Mouse (Mus musculus): Measurements from ENCODE around the gene Rgsl1.
"Not testable (repeated sequence)": the region's sequence is repeated elsewhere in the genome, so short reads cannot be mapped to it uniquely, and the experiment has no call there.

Gene Rgsl1

GRCm38 (mm10) chr1:153775174-153775573 is 68.8 kb downstream of the Rgsl1 start:
- DNase-seq (ENCODE audit: low read depth) = peak; percentile 11

- DNase-seq (ENCODE audit: low read depth) = no peak
Observed at GRCm38 (mm10) chr1:153770776-153771167, 73.2 kb downstream of the Rgsl1 start.

GRCm38 (mm10) chr1:153769998-153770775 is 73.8 kb downstream of the Rgsl1 start:
- DNase-seq (ENCODE audit: low read depth) = no peak

GRCm38 (mm10) chr1:153769571-153769970 is 74.4 kb downstream of the Rgsl1 start:
- not testable (repeated sequence) for DNase-seq (ENCODE audit: low read depth)

- no peak for DNase-seq (ENCODE audit: low read depth)
Observed at GRCm38 (mm10) chr1:153768465-153768864, 75.5 kb downstream of the Rgsl1 start.

- no peak for DNase-seq (ENCODE audit: low read depth)
Observed at GRCm38 (mm10) chr1:153767281-153767680, 76.7 kb downstream of the Rgsl1 start.

- no peak for DNase-seq (ENCODE audit: low read depth)
Observed at GRCm38 (mm10) chr1:153766298-153766697, 77.6 kb downstream of the Rgsl1 start.

- no peak for DNase-seq (ENCODE audit: low read depth)
Observed at GRCm38 (mm10) chr1:153764136-153764535, 79.8 kb downstream of the Rgsl1 start.

GRCm38 (mm10) chr1:153753725-153754464 is 90.0 kb downstream of the Rgsl1 start:
- DNase-seq (ENCODE audit: low read depth) = no peak

GRCm38 (mm10) chr1:153752521-153752920 is 91.4 kb downstream of the Rgsl1 start:
- DNase-seq (ENCODE audit: low read depth) = no peak

- DNase-seq (ENCODE audit: low read depth) = peak; percentile 60
Observed at GRCm38 (mm10) chr1:153751763-153752301, 92.1 kb downstream of the Rgsl1 start.

- no peak for DNase-seq (ENCODE audit: low read depth)
Observed at GRCm38 (mm10) chr1:153750054-153750453, 93.9 kb downstream of the Rgsl1 start.

GRCm38 (mm10) chr1:153749211-153749801 is 94.6 kb downstream of the Rgsl1 start, which contains the start of gene Rnasel:
Gene Rnasel (plus strand): TSS chr1:153749426.
- DNase-seq (ENCODE audit: low read depth) = peak; percentile 91

GRCm38 (mm10) chr1:153748549-153748948 is 95.4 kb downstream of the Rgsl1 start:
- peak; percentile 36 for DNase-seq (ENCODE audit: low read depth)

- DNase-seq (ENCODE audit: low read depth) = no peak
Observed at GRCm38 (mm10) chr1:153747861-153748530, 95.9 kb downstream of the Rgsl1 start.

GRCm38 (mm10) chr1:153746728-153747127 is 97.2 kb downstream of the Rgsl1 start:
- DNase-seq (ENCODE audit: low read depth) = peak; percentile 89

- no peak for DNase-seq (ENCODE audit: low read depth)
Observed at GRCm38 (mm10) chr1:153746119-153746670, 97.7 kb downstream of the Rgsl1 start.

- DNase-seq (ENCODE audit: low read depth) = peak; percentile 93
Observed at GRCm38 (mm10) chr1:153742374-153743155, 101.4 kb downstream of the Rgsl1 start.

- DNase-seq (ENCODE audit: low read depth) = peak; percentile 47
Observed at GRCm38 (mm10) chr1:153741551-153742316, 102.2 kb downstream of the Rgsl1 start.
